Mouse (Mus musculus): ENCODE data around the gene Susd2. TPM values are rescaled to one million over a fixed set of nuclear protein-coding genes. Genes with fewer than 3 reads are reported as not detected.
A peak's percentile ranks its signal among the peaks of the same experiment; 100 is the strongest.

The Susd2 gene
- 12.4 and 13.3 TPM in 2 replicates for polyA plus RNA-seq (2015; fragmentation: Nextera tagmentation; extraction: Ambion mirVana)

DNA sequence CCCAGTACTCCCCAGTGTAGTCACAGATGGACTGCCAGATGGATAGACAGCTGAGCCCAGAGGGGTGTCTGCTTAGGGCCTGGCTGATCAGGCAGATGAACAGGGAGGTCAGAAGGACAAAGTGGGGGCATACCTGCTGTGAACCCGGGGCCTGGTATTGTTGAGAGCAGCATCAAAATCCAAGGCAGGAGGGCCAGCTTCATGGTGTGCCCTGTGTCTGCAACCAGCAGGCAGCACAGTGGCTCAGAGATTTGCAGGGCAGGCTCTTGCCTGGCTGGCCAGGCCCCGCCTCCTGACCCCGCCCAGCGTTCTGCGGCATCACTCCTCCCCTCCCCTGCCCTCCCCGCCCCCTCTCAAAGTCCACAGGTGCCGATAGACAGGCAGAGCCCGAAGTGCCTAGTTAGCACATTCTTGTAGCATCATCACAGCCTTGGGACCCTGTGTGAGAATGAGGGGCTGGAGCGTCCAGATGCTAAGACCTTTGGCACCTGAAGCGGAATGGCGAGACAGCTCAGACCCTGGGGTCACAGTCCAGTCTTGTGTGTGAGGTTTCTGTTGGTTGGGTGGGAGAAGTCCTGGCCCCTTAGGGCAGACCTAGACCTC is at the start of gene Susd2:
Gene Susd2 (minus strand): TSS at position 268 of the 603 bp plus-strand sequence.
- H3K9me3 ChIP-seq (replicated peaks; ENCODE audit: control insufficient read depth, low read length), result no peaks in the 10 kb centered on the region
- H3K36me3 ChIP-seq (ENCODE audit: control insufficient read depth, insufficient read depth), result peaks cover 7% of the 10 kb centered on the region
- 10% methylated on average over 11 of the region's 11 CpGs for WGBS
- no peaks in the 10 kb centered on the region for H3K27me3 ChIP-seq (ENCODE audit: control insufficient read depth, insufficient read depth, low read length)
- peak within 1 kb of the TSS; percentile 22 for H3K4me2 ChIP-seq (ENCODE audit: low read depth, low read length)
- ATAC-seq (replicated peaks; ENCODE audit: extremely low read depth, insufficient read depth, low FRiP score), result peak; percentile 46; the same call in 1 of the 2 replicates
- H3K4me3 ChIP-seq (ENCODE audit: low read length), result peak within 1 kb of the TSS; percentile 13; the same call in 1 of the 2 replicates
- peak within 1 kb of the TSS; percentile 42 for H3K9ac ChIP-seq (ENCODE audit: low read length)
- H3K4me1 ChIP-seq (ENCODE audit: control insufficient read depth, insufficient read depth, low read length), result peaks cover 30% of the 10 kb centered on the region
- H3K27ac ChIP-seq (ENCODE audit: low read length), result peak within 1 kb of the TSS; percentile 24; the same call in 1 of the 2 replicates

DNA sequence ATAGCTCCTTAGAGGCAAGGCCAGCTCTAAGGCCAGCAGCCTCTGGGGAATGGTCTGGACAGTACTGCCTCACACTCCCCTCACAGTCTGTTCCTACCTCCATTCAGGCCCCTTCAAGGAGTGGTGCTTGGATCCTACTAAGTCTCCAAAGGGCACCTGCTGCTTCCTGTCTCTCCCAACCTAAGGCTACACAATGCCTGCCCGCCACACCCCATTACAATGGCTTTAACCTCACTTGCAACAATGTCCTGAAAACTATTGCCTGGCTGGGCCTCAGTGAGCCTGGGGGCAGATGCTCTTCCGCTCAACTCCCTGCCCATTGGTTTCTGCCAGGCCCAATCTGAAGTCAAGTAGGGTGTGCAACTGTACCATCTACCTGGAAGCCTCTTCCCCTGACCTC is 44.8 kb upstream of the Susd2 start:
- 97% methylated on average over 2 of the region's 2 CpGs for WGBS
- H3K4me3 ChIP-seq (ENCODE audit: low read length), result no peak overlapping the region
- H3K36me3 ChIP-seq (ENCODE audit: control insufficient read depth, insufficient read depth), result peaks cover 20% of the 10 kb centered on the region
- H3K27me3 ChIP-seq (ENCODE audit: control insufficient read depth, insufficient read depth, low read length), result no peaks in the 10 kb centered on the region
- H3K4me1 ChIP-seq (ENCODE audit: control insufficient read depth, insufficient read depth, low read length), result no peaks in the 10 kb centered on the region; the same call in 1 of the 2 replicates
- H3K9ac ChIP-seq (ENCODE audit: low read length), result no peak overlapping the region
- no peak for ATAC-seq (replicated peaks; ENCODE audit: extremely low read depth, insufficient read depth, low FRiP score)
- no peaks in the 10 kb centered on the region for H3K9me3 ChIP-seq (replicated peaks; ENCODE audit: control insufficient read depth, low read length)
- no peak overlapping the region for H3K4me2 ChIP-seq (ENCODE audit: low read depth, low read length)
- no peak overlapping the region for H3K27ac ChIP-seq (ENCODE audit: low read length)

DNA sequence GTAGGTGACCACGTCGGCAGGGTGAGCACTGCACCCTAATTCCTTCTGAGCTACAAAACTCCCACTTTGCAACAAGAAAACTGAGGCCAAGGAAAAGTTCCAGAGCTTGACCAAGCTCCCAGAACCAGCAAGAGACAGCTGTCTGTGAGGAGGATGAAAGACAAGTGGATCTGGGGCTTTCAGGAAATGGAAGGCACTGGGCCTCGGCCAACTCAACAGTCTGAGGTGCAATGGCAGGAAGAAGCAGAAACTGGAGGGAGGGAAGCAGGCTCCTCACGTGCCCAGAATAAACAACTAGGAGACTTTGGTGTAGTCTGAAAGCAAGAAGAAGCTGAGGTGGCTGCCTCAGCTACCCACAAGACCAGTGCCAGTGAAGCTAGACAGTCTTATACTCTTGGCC is 42.9 kb upstream of the Susd2 start:
- no peaks in the 10 kb centered on the region for H3K9me3 ChIP-seq (replicated peaks; ENCODE audit: control insufficient read depth, low read length)
- H3K27me3 ChIP-seq (ENCODE audit: control insufficient read depth, insufficient read depth, low read length), result no peaks in the 10 kb centered on the region
- no peak overlapping the region for H3K9ac ChIP-seq (ENCODE audit: low read length)
- H3K4me1 ChIP-seq (ENCODE audit: control insufficient read depth, insufficient read depth, low read length), result no peaks in the 10 kb centered on the region
- no peak overlapping the region for H3K27ac ChIP-seq (ENCODE audit: low read length)
- H3K4me2 ChIP-seq (ENCODE audit: low read depth, low read length), result no peak overlapping the region
- H3K36me3 ChIP-seq (ENCODE audit: control insufficient read depth, insufficient read depth), result peaks cover 17% of the 10 kb centered on the region
- H3K4me3 ChIP-seq (ENCODE audit: low read length), result no peak overlapping the region
- no peak for ATAC-seq (replicated peaks; ENCODE audit: extremely low read depth, insufficient read depth, low FRiP score)
- WGBS, result 61% methylated on average over 4 of the region's 4 CpGs

DNA sequence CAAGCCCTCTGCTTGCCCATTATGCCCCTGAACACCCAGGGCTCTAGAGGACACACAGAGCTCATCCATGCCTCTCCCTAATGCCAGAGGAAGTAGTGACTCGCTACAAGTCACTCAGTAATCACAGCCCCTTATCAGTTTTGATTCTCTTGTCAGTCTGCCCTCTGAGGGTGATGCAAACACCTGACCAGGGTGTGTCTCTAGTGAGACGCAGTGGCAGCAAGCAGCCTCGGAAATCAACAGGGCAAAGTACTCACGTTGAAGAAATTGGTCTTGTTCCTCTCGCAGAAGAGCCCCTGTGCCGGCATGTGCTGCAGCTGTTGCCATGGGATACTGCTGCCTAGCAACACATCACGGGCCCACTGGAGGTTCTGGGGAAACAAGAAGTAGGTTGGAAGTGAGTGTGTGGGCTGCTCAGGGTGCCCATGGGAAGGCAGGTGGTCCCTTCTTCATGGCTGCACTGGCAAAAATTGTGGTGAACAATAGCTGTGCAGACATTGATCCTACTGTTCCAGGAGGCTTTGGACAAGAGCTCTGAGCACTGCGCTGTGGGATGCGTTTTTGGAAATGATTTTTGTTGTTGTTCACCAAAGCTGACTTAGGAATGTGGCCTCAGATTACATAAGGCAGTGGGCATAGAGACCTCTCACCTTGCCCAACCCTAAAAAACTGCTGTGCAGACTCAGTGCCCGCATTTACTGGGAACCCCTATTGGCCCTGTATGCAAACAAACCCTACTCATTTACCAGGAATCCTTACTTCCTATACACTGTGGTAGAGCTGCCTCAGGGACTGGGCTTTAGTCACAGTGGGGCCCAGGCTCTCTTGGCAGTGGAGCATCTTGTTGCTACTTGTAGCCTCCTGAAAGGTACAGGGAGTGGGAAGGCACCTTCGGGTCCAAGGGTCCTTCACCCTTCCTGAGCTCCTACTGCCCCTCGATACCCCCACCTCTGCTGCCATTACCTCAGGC is 40.5 kb upstream of the Susd2 start:
- peaks cover 13% of the 10 kb centered on the region for H3K36me3 ChIP-seq (ENCODE audit: control insufficient read depth, insufficient read depth)
- WGBS, result 63% methylated on average over 12 of the region's 12 CpGs
- no peak overlapping the region for H3K4me3 ChIP-seq (ENCODE audit: low read length)

DNA sequence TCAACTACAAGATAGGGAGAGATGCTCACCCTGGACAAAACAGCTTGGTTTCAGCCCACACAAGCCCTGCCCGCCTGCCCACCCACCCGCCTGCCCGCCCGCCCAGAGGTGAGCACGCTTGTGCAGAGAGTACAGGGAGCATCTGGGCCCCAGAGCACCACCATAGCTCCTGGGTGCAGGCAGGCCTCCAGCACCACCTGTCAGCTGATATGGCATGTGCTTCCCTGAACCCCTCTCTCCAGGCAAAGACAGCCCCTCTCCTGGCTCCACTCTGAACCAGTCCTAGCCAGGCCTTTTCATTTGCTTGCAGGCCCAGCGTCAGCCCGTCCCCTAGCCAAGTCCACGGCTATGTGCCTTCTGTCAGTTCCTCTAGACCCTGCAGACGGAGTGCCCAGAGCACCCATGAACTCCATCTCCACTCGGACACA is 36.8 kb upstream of the Susd2 start:
- 90% methylated on average over 10 of the region's 10 CpGs for WGBS
- Histone ChIP-seq H3K4me2 (ENCODE audit: low read depth, low read length) (no peak overlapping the region), H3K27ac (ENCODE audit: low read length) (no peak overlapping the region), H3K9ac (ENCODE audit: low read length) (no peak overlapping the region), H3K27me3 (ENCODE audit: control insufficient read depth, insufficient read depth, low read length) (no peaks in the 10 kb centered on the region), H3K36me3 (ENCODE audit: control insufficient read depth, insufficient read depth) (peaks cover 8% of the 10 kb centered on the region), H3K9me3 (replicated peaks; ENCODE audit: control insufficient read depth, low read length) (no peaks in the 10 kb centered on the region), H3K4me3 (ENCODE audit: low read length) (no peak overlapping the region), H3K4me1 (ENCODE audit: control insufficient read depth, insufficient read depth, low read length) (peaks cover 24% of the 10 kb centered on the region)
- ATAC-seq (replicated peaks; ENCODE audit: extremely low read depth, insufficient read depth, low FRiP score), result no peak

More for the DNA sequence above, 40.5 kb upstream of the Susd2 start:
- Histone ChIP-seq H3K27ac (ENCODE audit: low read length) (no peak overlapping the region), H3K27me3 (ENCODE audit: control insufficient read depth, insufficient read depth, low read length) (no peaks in the 10 kb centered on the region), H3K4me1 (ENCODE audit: control insufficient read depth, insufficient read depth, low read length) (no peaks in the 10 kb centered on the region), H3K9ac (ENCODE audit: low read length) (no peak overlapping the region), H3K9me3 (replicated peaks; ENCODE audit: control insufficient read depth, low read length) (no peaks in the 10 kb centered on the region), H3K4me2 (ENCODE audit: low read depth, low read length) (no peak overlapping the region)
- ATAC-seq (replicated peaks; ENCODE audit: extremely low read depth, insufficient read depth, low FRiP score), result no peak; the same call in 1 of the 2 replicates

DNA sequence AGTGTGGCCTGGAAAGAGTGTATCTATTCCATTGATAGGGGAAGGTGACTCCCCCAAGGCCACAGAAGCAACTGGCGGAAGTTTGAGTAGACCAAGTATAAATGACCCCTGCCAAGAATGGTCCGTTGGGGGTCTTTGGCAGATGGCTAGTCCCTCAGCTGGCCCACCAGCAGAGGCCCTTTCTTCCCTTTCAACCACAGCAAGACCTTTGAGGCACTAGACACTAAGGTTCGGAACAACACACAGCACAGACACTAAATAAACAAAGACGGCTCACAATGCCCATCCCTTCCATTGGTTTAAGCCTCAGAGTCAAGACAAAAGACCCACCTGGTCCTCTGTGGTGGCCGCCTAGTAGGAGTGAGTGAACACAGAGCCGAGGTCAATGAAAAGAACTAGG is 35.4 kb upstream of the Susd2 start:
- Histone ChIP-seq H3K4me2 (ENCODE audit: low read depth, low read length) (no peak overlapping the region), H3K9ac (ENCODE audit: low read length) (no peak overlapping the region), H3K4me3 (ENCODE audit: low read length) (no peak overlapping the region), H3K27ac (ENCODE audit: low read length) (no peak overlapping the region), H3K9me3 (replicated peaks; ENCODE audit: control insufficient read depth, low read length) (no peaks in the 10 kb centered on the region), H3K36me3 (ENCODE audit: control insufficient read depth, insufficient read depth) (peaks cover 7% of the 10 kb centered on the region), H3K4me1 (ENCODE audit: control insufficient read depth, insufficient read depth, low read length) (peaks cover 24% of the 10 kb centered on the region), H3K27me3 (ENCODE audit: control insufficient read depth, insufficient read depth, low read length) (no peaks in the 10 kb centered on the region)
- 89% methylated on average over 6 of the region's 6 CpGs for WGBS
- ATAC-seq (replicated peaks; ENCODE audit: extremely low read depth, insufficient read depth, low FRiP score), result no peak

DNA sequence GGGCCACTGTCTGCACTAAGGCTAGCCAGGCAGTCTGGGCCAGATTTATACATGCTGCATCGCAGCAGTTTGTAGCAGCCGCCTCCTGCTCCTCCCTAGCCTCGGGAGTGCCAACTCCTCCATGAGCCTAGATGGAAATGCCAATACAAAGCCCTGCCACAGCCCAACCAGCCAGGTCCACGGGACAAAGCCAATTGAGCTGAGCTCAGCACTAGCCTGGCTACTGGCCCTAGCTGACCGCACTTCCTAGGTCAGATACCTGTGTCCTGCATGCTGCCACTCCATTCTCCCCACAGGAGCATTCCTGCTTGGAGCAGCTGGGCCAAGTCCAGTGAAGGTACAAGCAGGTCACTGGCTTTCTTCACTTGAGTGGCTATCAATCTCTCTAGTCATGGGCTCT is 34.2 kb upstream of the Susd2 start:
- H3K27ac ChIP-seq (ENCODE audit: low read length), result no peak overlapping the region
- 0 out of 2 replicates have a peak, but pooled peaks cover 4% of the 10 kb centered on the region for H3K36me3 ChIP-seq (ENCODE audit: control insufficient read depth, insufficient read depth)
- H3K4me1 ChIP-seq (ENCODE audit: control insufficient read depth, insufficient read depth, low read length), result peaks cover 24% of the 10 kb centered on the region
- H3K9me3 ChIP-seq (replicated peaks; ENCODE audit: control insufficient read depth, low read length), result no peaks in the 10 kb centered on the region
- H3K9ac ChIP-seq (ENCODE audit: low read length), result no peak overlapping the region
- 80% methylated on average over 5 of the region's 5 CpGs for WGBS
- ATAC-seq (replicated peaks; ENCODE audit: extremely low read depth, insufficient read depth, low FRiP score), result no peak
- H3K27me3 ChIP-seq (ENCODE audit: control insufficient read depth, insufficient read depth, low read length), result no peaks in the 10 kb centered on the region
- no peak overlapping the region for H3K4me2 ChIP-seq (ENCODE audit: low read depth, low read length)
- no peak overlapping the region for H3K4me3 ChIP-seq (ENCODE audit: low read length)

DNA sequence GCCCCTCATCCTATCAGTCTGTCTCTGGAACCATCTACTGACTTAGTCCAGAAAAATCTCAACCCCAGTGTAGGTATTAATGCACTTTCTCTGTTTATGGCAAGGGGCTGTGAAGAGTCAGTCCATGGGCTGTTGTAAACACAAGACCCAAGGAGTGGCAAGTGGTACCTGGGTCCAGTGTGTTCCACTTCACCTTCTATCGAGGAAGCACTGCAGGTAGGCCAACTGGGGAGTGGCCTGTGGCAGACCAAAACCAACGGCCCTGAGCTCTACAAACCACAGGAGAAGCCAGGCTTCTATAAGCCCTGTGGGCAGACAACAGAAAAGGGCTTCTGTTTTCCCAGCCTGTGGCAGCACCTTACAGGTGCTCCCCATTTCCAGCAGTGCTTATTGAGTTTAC is 33.8 kb upstream of the Susd2 start:
- no peak for ATAC-seq (replicated peaks; ENCODE audit: extremely low read depth, insufficient read depth, low FRiP score)
- 74% methylated on average over 2 of the region's 2 CpGs for WGBS
- H3K27ac ChIP-seq (ENCODE audit: low read length), result peak overlapping the region; percentile 19
- peaks cover 24% of the 10 kb centered on the region for H3K4me1 ChIP-seq (ENCODE audit: control insufficient read depth, insufficient read depth, low read length)
- H3K36me3 ChIP-seq (ENCODE audit: control insufficient read depth, insufficient read depth), result 0 out of 2 replicates have a peak, but pooled peaks cover 4% of the 10 kb centered on the region
- H3K9me3 ChIP-seq (replicated peaks; ENCODE audit: control insufficient read depth, low read length), result no peaks in the 10 kb centered on the region
- H3K9ac ChIP-seq (ENCODE audit: low read length), result no peak overlapping the region
- H3K27me3 ChIP-seq (ENCODE audit: control insufficient read depth, insufficient read depth, low read length), result no peaks in the 10 kb centered on the region
- H3K4me2 ChIP-seq (ENCODE audit: low read depth, low read length), result no peak overlapping the region
- no peak overlapping the region for H3K4me3 ChIP-seq (ENCODE audit: low read length)
